Mouse (Mus musculus): ENCODE measurements around the gene Kmt5a.
A peak's percentile ranks its signal among the peaks of the same experiment; 100 is the strongest.

DNA sequence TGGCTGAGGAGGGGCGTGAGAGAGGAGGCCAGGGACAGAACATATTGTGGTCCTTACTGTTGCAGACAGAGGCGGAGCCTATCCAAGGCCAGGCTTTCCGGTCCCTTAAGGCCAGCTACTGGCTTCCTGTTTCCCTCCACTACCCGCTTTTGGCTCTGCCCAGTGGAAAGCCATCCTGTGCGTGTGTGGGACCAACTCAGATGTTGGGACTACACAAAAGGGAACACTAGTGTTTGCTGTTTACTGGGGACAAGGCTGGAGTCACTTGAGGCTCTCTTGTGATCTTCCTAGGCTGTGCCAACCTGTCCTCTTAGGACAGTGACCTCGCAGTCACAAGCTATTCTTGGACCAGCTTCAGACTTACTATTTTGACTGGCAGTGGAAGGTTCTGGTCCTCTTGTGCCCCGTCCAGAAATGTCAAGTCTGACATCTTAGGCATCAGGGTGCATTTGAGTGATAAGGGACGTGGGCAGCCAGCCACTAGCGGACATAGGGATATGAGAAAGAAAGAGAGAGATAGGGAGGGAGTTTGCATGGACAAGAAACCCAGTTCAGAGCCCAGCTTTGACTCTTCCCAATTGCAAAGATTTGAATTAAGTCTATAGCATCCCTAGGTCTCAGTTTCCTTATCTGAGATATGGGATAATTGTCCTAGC is 58.6 kb downstream of the Kmt5a start:
- TF ChIP-seq CTCF (IDR thresholded peaks at IDR 0.05) (no peak), EP300 (IDR thresholded peaks at IDR 0.05) (peak; percentile 41; the same call in 1 of the 2 replicates)

All from lung, postnatal 0 days (tissue).